Mouse (Mus musculus): ENCODE data around the gene E030030I06Rik. TPM values are rescaled to one million over a fixed set of nuclear protein-coding genes. Genes with fewer than 3 reads are reported as not detected.
"Not testable (repeated sequence)": the region's sequence is repeated elsewhere in the genome, so short reads cannot be mapped to it uniquely, and the experiment has no call there.

The E030030I06Rik gene
- polyA plus RNA-seq, 1 experiment from 2014 or later: 8.6 TPM

DNA sequence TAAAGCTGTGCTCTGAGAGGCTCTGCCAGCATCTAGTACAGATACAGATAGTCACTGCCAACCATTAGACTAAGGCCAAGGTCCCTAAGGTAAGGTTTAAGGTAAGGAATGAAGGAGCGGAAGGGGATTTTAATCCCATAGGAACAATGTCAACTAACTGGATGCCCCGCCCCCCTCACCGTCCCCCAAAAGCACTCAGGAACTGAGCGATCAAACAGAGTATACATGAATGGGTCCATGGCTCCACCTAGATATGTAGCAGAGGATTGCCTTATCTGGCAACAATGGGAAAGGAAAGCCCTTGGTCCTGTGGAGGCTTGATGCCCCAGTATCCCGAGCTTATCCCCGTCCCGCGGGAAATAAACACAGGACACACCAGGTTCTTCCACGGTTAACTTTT lies 14.2 kb upstream of the E030030I06Rik start:
- H3K36me3 ChIP-seq; H3K9ac ChIP-seq (replicated peaks); H3K27ac ChIP-seq; H3K9me3 ChIP-seq; H3K4me1 ChIP-seq (replicated peaks): not testable (repeated sequence)
- Histone ChIP-seq H3K27me3 (peaks cover 43% of the 10 kb centered on the region), H3K4me2 (replicated peaks) (peak overlapping the region; percentile 46), H3K4me3 (replicated peaks) (peak overlapping the region; percentile 15; the same call in 1 of the 2 replicates)
- ATAC-seq: peak; percentile 60
- 15% methylated on average over 9 of the region's 9 CpGs for WGBS

DNA sequence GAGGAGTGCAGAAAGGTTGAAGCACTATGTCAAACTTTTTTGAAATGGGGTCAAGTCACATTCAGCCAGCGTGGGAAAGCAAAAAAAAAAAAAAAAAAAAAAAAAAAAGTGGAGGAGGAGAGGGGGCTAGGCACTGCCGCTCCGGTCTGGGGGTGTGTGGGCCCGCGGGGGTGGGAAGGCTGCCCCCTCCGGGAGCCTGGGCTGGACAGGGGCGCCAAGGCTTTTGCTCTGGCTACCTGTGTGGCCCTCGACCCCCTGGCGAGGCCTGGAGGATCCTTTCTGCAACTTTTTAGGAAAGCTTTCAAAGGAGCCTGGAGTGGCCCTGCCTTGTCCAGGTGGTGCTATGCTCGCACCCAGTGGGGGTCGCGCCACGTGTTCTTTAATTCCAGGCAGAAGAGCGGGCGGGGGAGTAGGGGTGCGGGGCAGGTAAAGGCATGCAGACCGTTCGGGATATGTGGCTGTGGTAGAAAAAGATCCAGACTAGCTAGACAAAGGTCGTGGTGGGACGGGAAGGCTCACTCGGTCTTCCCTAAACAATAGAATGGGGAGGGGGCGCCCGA lies 10.6 kb upstream of the E030030I06Rik start:
- H3K4me1 ChIP-seq (replicated peaks): peaks cover 12% of the 10 kb centered on the region
- no peak overlapping the region for H3K4me3 ChIP-seq (replicated peaks)
- H3K27me3 ChIP-seq: peaks cover 76% of the 10 kb centered on the region
- no peak overlapping the region for H3K9ac ChIP-seq (replicated peaks)
- no peak overlapping the region for H3K4me2 ChIP-seq (replicated peaks)
- no peak overlapping the region for H3K27ac ChIP-seq
- WGBS: 2% methylated on average over 23 of the region's 23 CpGs
- ATAC-seq: no peak
- no peaks in the 10 kb centered on the region for H3K9me3 ChIP-seq
- no peaks in the 10 kb centered on the region for H3K36me3 ChIP-seq

DNA sequence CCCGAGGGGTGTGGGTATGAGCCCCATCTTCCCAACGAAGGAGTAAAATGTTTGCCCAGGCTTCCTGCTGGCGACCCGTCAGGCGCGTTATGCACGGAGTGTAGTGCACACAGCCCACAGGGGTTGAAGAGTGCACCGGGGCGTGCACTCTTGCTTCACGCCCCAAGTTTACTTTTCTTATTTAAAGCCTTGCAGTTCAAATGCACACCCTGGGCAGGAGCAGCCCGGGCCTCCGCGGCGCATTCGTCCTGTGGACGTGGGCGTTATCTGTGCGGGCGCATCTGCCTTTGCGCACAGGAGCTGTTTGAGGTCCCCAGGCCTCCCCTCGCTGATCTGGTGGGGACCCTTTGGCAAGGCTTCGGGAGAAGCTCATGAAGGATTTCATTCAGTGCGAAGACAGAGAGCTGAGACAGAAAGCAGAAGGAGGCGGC lies 10.1 kb upstream of the E030030I06Rik start:
- Histone ChIP-seq H3K27me3 (peaks cover 76% of the 10 kb centered on the region), H3K9ac (replicated peaks) (no peak overlapping the region), H3K27ac (no peak overlapping the region), H3K36me3 (no peaks in the 10 kb centered on the region), H3K4me1 (replicated peaks) (peaks cover 14% of the 10 kb centered on the region), H3K4me2 (replicated peaks) (peak overlapping the region; percentile 61), H3K9me3 (no peaks in the 10 kb centered on the region), H3K4me3 (replicated peaks) (peak overlapping the region; percentile 38)
- ATAC-seq: 0 out of 2 replicates have a peak, but pooled peaks have one; percentile 17
- under 1% methylated on average over 24 of the region's 24 CpGs for WGBS

DNA sequence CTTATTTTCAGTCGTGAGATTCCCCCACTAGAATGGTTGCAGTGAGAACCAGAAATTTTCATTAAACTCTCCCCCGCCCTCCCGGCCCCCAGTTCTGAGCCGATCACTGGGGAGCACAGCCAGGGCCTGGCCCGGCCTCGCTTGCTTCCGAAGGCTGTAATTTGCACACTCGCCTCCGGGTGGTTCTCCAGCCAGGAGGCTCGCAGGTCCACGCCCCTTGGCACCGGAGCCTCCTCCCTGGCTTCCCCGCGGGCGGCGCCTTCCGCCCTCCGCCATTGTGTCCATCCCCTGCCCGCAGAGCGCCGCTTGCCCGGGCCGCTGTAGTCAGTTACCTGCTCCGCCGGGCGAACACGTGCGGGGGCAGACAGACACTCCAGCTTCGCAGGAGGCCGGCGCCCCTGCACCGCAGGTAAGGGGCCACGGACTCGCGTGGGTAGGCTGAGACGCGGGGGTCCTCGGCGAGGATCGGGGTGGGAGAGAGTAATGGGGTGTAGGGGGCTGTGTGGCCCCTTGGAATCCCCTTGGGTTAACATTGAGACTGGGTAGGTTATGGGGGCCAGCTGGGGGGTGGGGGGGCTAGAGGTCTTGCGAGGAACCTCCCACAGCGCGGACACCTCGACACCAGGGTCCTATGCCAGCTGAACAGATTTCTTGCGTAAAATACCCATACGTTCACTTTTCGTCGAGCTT lies 9.4 kb upstream of the E030030I06Rik start, which contains the start of the genes Raet1e and H60b:
TSS of gene Raet1e (plus strand) at position 260 of the 690 bp plus-strand sequence.
TSS of gene H60b (plus strand) at position 277 of the 690 bp plus-strand sequence.
- H3K27ac ChIP-seq, H3K9me3 ChIP-seq, H3K36me3 ChIP-seq: not testable (repeated sequence)
- H3K27me3 ChIP-seq: peaks cover 82% of the 10 kb centered on the region
- WGBS: under 1% methylated on average over 46 of the region's 48 CpGs
- H3K9ac ChIP-seq (replicated peaks): peak within 1 kb of the TSS; percentile 44; the same call in 1 of the 2 replicates
- peak within 1 kb of the TSS; percentile 38 for H3K4me3 ChIP-seq (replicated peaks)
- peak; percentile 75 for ATAC-seq
- peaks cover 16% of the 10 kb centered on the region for H3K4me1 ChIP-seq (replicated peaks)
- peak within 1 kb of the TSS; percentile 61 for H3K4me2 ChIP-seq (replicated peaks)

DNA sequence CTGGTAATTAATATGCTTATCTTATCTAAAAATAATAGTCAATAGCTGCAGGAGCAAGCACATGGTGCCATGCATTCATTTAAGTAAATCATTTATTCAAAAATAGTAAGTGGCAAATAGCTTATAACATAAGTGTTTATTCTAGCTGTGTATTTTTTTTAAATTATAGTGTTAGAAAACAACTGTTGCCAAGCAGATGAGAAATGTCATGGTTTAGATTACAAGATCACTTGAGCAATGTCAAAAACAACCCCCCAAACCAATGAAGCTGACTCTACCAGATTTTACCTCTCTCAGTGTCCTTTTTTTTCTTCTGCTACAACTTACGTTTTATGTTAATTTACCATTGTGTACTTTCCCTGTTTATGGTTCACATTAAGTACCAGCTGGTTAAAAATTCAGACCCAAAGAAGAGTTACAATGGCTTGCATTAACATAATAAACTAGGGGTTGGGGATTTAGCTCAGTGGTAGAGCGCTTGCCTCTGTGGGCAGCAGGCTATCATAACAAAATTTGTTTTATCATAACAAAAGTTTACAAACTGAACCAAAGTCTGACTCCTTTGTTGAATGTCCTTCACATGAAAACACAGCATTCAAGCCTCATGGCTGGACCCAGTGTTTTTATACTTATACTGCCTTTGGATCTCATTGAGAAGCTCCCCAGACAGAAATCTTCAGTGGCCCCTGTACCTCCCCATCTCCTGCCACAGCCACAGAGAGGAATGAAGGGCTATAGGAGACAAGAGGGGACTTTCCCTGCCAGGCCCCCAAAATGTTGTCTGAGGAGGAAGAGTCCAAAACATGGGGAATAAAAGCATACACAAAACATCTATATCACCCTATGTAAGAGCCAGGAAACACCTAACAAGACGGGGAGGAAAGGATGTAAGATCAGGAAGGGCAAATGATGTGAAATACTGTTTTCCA lies 6.1 kb upstream of the E030030I06Rik start:
- Histone ChIP-seq H3K27ac (no peak overlapping the region), H3K9ac (replicated peaks) (no peak overlapping the region), H3K36me3 (no peaks in the 10 kb centered on the region), H3K27me3 (peaks cover 82% of the 10 kb centered on the region), H3K4me3 (replicated peaks) (no peak overlapping the region), H3K9me3 (no peaks in the 10 kb centered on the region), H3K4me2 (replicated peaks) (no peak overlapping the region), H3K4me1 (replicated peaks) (peaks cover 27% of the 10 kb centered on the region)
- no peak for ATAC-seq
- WGBS: 8% methylated on average over 3 of the region's 3 CpGs

DNA sequence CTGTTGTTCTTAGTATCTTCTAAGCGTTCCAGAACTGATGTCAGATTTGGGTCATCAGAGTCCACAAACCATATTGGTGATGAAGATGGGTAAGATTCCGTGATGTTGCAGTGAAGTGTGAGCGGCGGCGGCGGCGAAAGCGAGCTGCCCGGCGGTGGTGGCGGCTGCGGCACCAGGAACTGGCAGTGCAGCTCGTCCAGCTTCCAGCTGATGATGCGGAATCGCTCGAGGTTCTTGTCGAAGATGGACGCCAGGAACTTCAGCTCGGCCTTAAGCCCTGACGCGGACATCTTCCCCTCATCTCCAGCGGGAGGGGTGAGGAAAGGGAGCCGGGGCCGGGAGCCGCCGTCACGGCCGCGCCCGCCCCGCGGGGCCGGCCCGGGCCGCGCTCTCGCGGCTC lies 5.1 kb upstream of the E030030I06Rik start:
- Histone ChIP-seq H3K4me1 (replicated peaks) (peaks cover 36% of the 10 kb centered on the region), H3K4me2 (replicated peaks) (peak overlapping the region; percentile 58), H3K4me3 (replicated peaks) (peak overlapping the region; percentile 39), H3K27me3 (peaks cover 82% of the 10 kb centered on the region)
- WGBS: 1% methylated on average over 38 of the region's 38 CpGs
- H3K9me3 ChIP-seq; ATAC-seq; H3K9ac ChIP-seq (replicated peaks); H3K27ac ChIP-seq; H3K36me3 ChIP-seq: not testable (repeated sequence)

DNA sequence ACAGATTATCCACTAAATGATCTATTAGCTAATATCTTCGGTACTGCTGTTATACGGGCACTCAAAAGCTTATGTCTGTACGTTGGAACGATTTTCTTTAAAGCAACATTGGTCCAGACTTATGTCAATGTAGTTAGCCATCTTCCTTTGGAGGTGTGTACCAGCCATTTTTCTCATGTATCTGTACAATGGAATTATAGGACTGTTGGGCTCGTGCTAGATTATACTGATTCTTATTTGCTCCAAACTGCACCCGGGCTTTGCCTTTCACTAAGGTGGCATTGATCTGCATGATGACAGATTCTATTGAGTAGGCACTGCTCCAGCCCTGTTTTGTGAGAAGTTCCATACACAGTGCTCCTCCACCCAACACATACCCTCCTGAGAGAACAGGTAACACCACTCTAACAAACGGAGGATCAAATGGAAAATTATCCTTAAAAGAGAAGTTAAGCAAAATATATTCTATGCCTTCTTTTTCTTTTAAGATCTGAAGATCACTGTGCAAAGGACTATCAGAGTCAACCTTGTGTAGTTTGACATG lies 4.1 kb upstream of the E030030I06Rik start:
- WGBS: 6% methylated on average over 7 of the region's 7 CpGs
- not testable (repeated sequence) for H3K36me3 ChIP-seq; H3K4me2 ChIP-seq (replicated peaks); H3K9me3 ChIP-seq; H3K9ac ChIP-seq (replicated peaks); H3K4me3 ChIP-seq (replicated peaks); H3K27ac ChIP-seq; ATAC-seq
- Histone ChIP-seq H3K4me1 (replicated peaks) (peaks cover 36% of the 10 kb centered on the region), H3K27me3 (peaks cover 78% of the 10 kb centered on the region)

DNA sequence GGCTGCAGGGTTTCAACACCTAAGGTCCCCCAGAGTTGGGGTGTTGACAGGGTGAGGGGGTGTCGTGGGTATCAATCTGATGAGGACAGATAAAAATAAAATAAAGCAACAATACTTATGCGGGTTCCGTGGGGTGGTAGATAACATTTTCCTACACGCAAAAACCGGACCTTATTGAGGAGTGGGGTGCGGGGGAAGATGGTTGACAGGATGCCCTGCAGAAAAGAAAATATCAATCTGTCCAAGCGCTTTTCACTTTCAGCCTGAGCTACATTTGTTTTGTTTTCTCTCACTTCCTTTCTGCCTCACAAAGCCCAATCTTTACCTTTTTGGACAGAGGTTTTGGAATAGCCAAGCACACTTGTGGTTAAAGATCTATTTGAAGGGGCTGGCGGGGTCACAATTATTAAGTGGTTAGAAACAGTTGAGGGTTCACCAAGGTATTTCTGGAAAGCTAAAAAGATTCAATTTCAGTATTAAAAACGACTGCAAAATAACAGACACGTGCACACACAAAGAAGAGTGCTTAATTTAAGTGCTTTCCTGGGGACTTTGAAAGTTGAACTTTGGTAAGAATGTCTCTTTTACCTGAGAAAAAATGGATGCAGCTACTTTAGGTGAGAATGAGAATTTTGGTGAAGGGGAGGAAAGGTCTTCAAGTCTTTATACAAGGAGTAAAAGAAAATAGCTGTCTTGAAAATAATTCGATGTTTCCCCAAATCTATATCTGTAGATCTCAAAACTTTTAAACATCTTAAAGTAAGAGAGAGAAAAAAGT lies 3.0 kb upstream of the E030030I06Rik start:
- H3K9me3 ChIP-seq; H3K4me2 ChIP-seq (replicated peaks); H3K27ac ChIP-seq; H3K36me3 ChIP-seq; H3K4me3 ChIP-seq (replicated peaks); ATAC-seq; H3K9ac ChIP-seq (replicated peaks): not testable (repeated sequence)
- Histone ChIP-seq H3K27me3 (peaks cover 67% of the 10 kb centered on the region), H3K4me1 (replicated peaks) (peaks cover 36% of the 10 kb centered on the region)
- 2% methylated on average over 11 of the region's 11 CpGs for WGBS

DNA sequence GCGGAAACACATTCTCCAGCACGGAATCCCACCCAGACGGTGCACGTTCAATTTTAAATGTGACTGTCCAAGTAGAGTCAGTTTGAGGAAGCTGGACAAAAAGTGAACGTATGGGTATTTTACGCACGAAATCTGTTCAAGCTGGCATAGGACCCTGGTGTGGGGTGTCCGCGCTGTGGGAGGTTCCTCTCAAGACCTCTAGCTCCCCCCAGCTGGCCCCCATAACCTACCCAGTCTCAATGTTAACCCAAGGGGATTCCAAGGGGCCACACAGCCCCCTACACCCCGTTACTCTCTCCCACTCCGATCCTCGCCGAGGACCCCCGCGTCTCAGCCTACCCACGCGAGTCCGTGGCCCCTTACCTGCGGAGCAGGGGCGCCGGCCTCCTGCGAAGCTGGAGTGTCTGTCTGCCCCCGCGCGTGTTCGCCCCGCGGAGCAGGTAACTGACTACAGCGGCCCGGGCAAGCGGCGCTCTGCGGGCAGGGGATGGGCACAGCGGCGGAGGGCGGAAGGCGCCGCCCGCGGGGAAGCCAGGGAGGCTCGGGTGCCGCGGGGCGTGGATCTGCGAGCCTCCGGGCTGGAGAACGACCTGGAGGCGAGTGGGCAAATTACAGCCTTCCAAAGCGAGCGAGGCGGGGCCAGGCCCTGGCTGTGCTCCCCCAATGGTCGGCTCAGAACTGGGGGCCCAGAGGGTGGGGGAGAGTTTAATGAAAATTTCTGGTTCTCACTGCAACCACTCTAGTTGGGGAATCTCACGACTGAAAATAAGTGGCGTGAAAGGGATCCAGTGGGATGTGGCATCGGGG lies 2.2 kb upstream of the E030030I06Rik start:
- H3K36me3 ChIP-seq; H3K9me3 ChIP-seq; H3K27ac ChIP-seq; ATAC-seq; H3K9ac ChIP-seq (replicated peaks): not testable (repeated sequence)
- Histone ChIP-seq H3K4me2 (replicated peaks) (peak overlapping the region; percentile 76), H3K4me1 (replicated peaks) (peaks cover 36% of the 10 kb centered on the region), H3K4me3 (replicated peaks) (peak overlapping the region; percentile 56), H3K27me3 (peaks cover 59% of the 10 kb centered on the region)
- WGBS: under 1% methylated on average over 55 of the region's 55 CpGs

DNA sequence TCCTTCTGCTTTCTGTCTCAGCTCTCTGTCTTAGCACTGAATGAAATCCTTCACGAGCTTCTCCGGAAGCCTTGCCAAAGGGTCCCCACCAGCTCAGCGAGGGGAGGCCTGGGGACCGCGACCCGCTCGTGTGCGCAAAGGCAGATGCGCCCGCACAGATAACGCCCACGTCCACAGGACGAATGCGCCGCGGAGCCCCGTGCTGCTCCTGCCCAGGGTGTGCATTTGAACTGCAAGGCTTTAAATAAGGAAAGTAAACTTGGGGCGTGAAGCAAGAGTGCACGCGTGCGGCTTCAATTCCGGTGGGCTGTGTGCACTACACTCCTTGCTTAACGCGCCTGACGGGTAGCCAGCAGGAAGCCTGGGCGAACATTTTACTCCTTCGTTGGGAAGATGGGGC lies 1.5 kb upstream of the E030030I06Rik start:
- H3K4me2 ChIP-seq (replicated peaks): peak overlapping the region; percentile 76
- peak overlapping the region; percentile 56 for H3K4me3 ChIP-seq (replicated peaks)
- no peaks in the 10 kb centered on the region for H3K9me3 ChIP-seq
- no peak overlapping the region for H3K9ac ChIP-seq (replicated peaks)
- peaks cover 36% of the 10 kb centered on the region for H3K4me1 ChIP-seq (replicated peaks)
- H3K27ac ChIP-seq: no peak overlapping the region
- H3K36me3 ChIP-seq: no peaks in the 10 kb centered on the region
- H3K27me3 ChIP-seq: peaks cover 53% of the 10 kb centered on the region
- no peak for ATAC-seq
- WGBS: under 1% methylated on average over 27 of the region's 27 CpGs
